Mouse (Mus musculus): Measurements from ENCODE around the gene Fam3b.

DNA sequence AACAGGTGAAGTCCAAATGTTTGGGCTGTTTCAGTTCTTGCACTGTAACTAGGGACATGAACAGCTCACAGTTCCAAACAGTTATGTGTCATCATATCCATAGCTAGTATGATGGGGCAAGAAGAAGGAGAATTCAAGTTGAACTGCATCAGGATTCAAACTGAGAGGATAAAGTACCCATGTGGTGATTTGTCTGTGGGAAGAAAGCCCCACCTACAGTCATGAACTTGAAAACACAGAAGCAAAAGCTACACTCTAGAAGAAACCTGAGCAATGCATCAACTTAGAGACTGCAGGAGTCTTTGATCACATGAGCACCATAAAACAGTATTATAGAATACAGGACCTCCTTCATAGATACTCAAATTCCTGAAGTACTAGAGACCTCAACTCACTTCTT is 6.8 kb downstream of the Fam3b start:
- 0 out of 2 replicates have a peak, but pooled peaks have one; percentile 16 for TF ChIP-seq CTCF (IDR thresholded peaks at IDR 0.05; ENCODE audit: low read depth)
- no peak for TF ChIP-seq EP300 (IDR thresholded peaks at IDR 0.05; ENCODE audit: low read depth)

Measured in liver, postnatal 0 days (tissue).